9 mouse cellular contexts compared by ENCODE assay signal in the genomic region with DNA sequence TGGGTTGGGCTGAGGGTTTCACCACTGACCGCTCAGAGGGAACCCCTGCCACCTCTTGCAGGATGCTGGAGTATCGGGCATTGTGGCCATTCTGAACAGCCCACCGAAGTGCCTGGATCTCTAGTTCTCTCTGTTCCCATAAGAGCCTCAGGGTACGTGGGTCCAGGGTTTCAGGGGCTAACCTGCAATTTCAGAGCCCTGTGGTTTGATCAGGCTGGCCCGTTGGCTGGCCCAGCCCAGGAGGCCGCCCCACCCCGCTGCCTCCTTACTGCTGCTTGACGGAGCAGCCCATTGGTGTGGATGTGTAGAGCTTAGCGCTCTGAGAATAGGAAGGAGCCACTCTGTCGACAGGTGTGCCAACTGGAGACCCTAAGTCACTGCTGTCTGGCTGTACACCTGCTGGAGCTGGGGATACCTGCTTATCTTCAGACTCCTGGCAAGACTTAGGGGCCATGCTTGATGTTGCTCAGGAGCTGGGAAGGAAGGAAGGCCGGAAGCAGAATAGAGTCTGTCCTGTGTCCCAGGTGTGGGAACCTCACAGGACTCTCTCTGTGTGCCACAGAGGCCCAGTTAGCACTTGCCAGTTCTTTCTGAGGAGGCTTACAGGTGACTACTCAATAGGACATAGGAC. TPM values are rescaled to one million over a fixed set of nuclear protein-coding genes. Genes with fewer than 3 reads are reported as not detected.
DNase-seq lines count a peak whose midpoint lies in the region; ATAC-seq and TF ChIP-seq lines count a peak whose summit lies in the region.
"Had no signal": no experiment of that assay in that cellular context is flagged by ENCODE, and none has a peak within 500 bp of the region (broad histone marks: within the 10 kb centered on the region; RNA-seq: fewer than 3 reads in every experiment).

A gene (minus strand): TSS at position 476 of the 631 bp plus-strand sequence.

- H3K4me2 ChIP-seq in heart, embryonic 11.5 days = peak within 1 kb of the TSS; percentile 95
- H3K4me2 ChIP-seq in hindbrain, embryonic 13.5 days = peak within 1 kb of the TSS; percentile 92
- peak within 1 kb of the TSS; percentile 97 for H3K4me2 ChIP-seq in midbrain, embryonic 12.5 days (replicated peaks)

- H3K4me1 ChIP-seq in heart, embryonic 11.5 days (ENCODE audit: control insufficient read depth, insufficient read depth, low read length) = peaks cover 20% of the 10 kb centered on the region
- H3K4me1 ChIP-seq in ES-E14 (ENCODE audit: control insufficient read depth in 2 of 2, insufficient read depth in 2 of 2, low read length in 2 of 2, poor library complexity in 1 of 2) = peaks cover 3 to 35% of the 10 kb centered on the region in 2 experiments; a peak in 3 of 4 replicates
- H3K4me1 ChIP-seq in hindbrain, embryonic 13.5 days (replicated peaks) = peaks cover 27% of the 10 kb centered on the region
- peaks cover 25% of the 10 kb centered on the region for H3K4me1 ChIP-seq in midbrain, embryonic 12.5 days

- H3K4me3 ChIP-seq in heart, embryonic 11.5 days (ENCODE audit: low read depth, low read length) = peak within 1 kb of the TSS; percentile 76
- H3K4me3 ChIP-seq in ES-E14 (ENCODE audit: insufficient read depth in 1 of 2, low read depth in 1 of 2, low read length in 2 of 2, poor library complexity in 1 of 2, severe bottlenecking in 1 of 2) = peak within 1 kb of the TSS; percentile 70 to 99
- H3K4me3 ChIP-seq in hindbrain, embryonic 13.5 days = peak within 1 kb of the TSS; percentile 74
- peak within 1 kb of the TSS; percentile 62 for H3K4me3 ChIP-seq in midbrain, embryonic 12.5 days
- H3K4me3 ChIP-seq in layer of hippocampus, adult 2 months = no peak within 1 kb of the TSS

- intact Hi-C loops in heart, postnatal 10 days (cut with DNase I) = no loop called here

- no peak for ATAC-seq in heart, embryonic 11.5 days (replicated peaks; ENCODE audit: insufficient number of reproducible peaks, low FRiP score, low TSS enrichment)
- no peak for ATAC-seq in hindbrain, embryonic 13.5 days (ENCODE audit: low FRiP score)
- no peak for ATAC-seq in midbrain, embryonic 12.5 days (ENCODE audit: low FRiP score, low read depth)

- peak within 1 kb of the TSS; percentile 70 for H3K27ac ChIP-seq in heart, embryonic 11.5 days (ENCODE audit: low read depth, low read length)
- peak within 1 kb of the TSS; percentile 95 for H3K27ac ChIP-seq in ES-E14 (ENCODE audit: insufficient read depth, low read depth, low read length, poor library complexity, severe bottlenecking)
- peak within 1 kb of the TSS; percentile 90 for H3K27ac ChIP-seq in hindbrain, embryonic 13.5 days
- H3K27ac ChIP-seq in midbrain, embryonic 12.5 days (replicated peaks) = peak within 1 kb of the TSS; percentile 94
- no peak within 1 kb of the TSS for H3K27ac ChIP-seq in layer of hippocampus, adult 2 months

- H3K9me3 ChIP-seq in heart, embryonic 11.5 days (replicated peaks; ENCODE audit: control insufficient read depth, low read length) = no peaks in the 10 kb centered on the region
- H3K9me3 ChIP-seq in ES-E14 (ENCODE audit: control insufficient read depth, insufficient read depth, low read depth, low read length) = no peaks in the 10 kb centered on the region
- no peaks in the 10 kb centered on the region for H3K9me3 ChIP-seq in hindbrain, embryonic 13.5 days
- H3K9me3 ChIP-seq in midbrain, embryonic 12.5 days = no peaks in the 10 kb centered on the region

- H3K36me3 ChIP-seq in heart, embryonic 11.5 days (ENCODE audit: control insufficient read depth, insufficient read depth, low read length) = no peaks in the 10 kb centered on the region
- H3K36me3 ChIP-seq in ES-E14 (ENCODE audit: control insufficient read depth, insufficient read depth, low read length, poor library complexity, severe bottlenecking) = peaks cover 17% of the 10 kb centered on the region; the same call in 1 of the 2 replicates
- peaks cover 14% of the 10 kb centered on the region; the same call in 1 of the 2 replicates for H3K36me3 ChIP-seq in hindbrain, embryonic 13.5 days
- peaks cover 16% of the 10 kb centered on the region for H3K36me3 ChIP-seq in midbrain, embryonic 12.5 days

- peak within 1 kb of the TSS; percentile 80 for H3K9ac ChIP-seq in heart, embryonic 11.5 days (ENCODE audit: low read depth, low read length)
- H3K9ac ChIP-seq in ES-E14 (ENCODE audit: insufficient read depth, low read depth, low read length, poor library complexity, severe bottlenecking) = peak within 1 kb of the TSS; percentile 75
- peak within 1 kb of the TSS; percentile 74 for H3K9ac ChIP-seq in hindbrain, embryonic 13.5 days
- H3K9ac ChIP-seq in midbrain, embryonic 12.5 days (replicated peaks) = peak within 1 kb of the TSS; percentile 79

- 89% methylated on average over 11 of the region's 11 CpGs for WGBS in heart, embryonic 11.5 days (ENCODE audit: insufficient replicate concordance)
- 94% methylated on average over 11 of the region's 11 CpGs for WGBS in hindbrain, embryonic 13.5 days
- WGBS in midbrain, embryonic 12.5 days = 89% methylated on average over 11 of the region's 11 CpGs

- no peak for DNase-seq in heart, postnatal 10 days
- no peak for DNase-seq in ES-E14 (ENCODE audit: low read depth, low spot score)
- DNase-seq in layer of hippocampus, adult 2 months (ENCODE audit: low spot score in 2 of 2) = no peak
- DNase-seq in right cerebral cortex, postnatal 10 days (ENCODE audit: low spot score in 2 of 2) = no peak
- DNase-seq in left cerebral cortex, adult 8-10 months (ENCODE audit: low spot score in 2 of 2) = no peak
- DNase-seq: gastrocnemius, postnatal 25 days had no signal

- no peaks in the 10 kb centered on the region for H3K27me3 ChIP-seq in heart, embryonic 11.5 days (ENCODE audit: control insufficient read depth, insufficient read depth, low read length)
- no peaks in the 10 kb centered on the region for H3K27me3 ChIP-seq in hindbrain, embryonic 13.5 days
- H3K27me3 ChIP-seq in midbrain, embryonic 12.5 days = no peaks in the 10 kb centered on the region

- TF ChIP-seq CTCF in layer of hippocampus, adult 2 months (conservative IDR thresholded peaks at IDR 0.05) = no peak

- in situ Hi-C loops in ES-E14 (cut with MboI; ENCODE audit: low sequenced_read_pairs in 2 of 2, unreplicated experiment in 2 of 2) = no loop called here

TF ChIP-seq in ES-E14, 5 proteins besides CTCF, POLR2A, EP300 and RAD21:
- no peak for TF ChIP-seq ZC3H11A (IDR thresholded peaks at IDR 0.05; ENCODE audit: borderline replicate concordance, low read depth, low read length)
- no peak for TF ChIP-seq MAFK (IDR thresholded peaks at IDR 0.05; ENCODE audit: insufficient read depth, low read depth, low read length)
- TF ChIP-seq ZNF384 (IDR thresholded peaks at IDR 0.05; ENCODE audit: low read depth, low read length) = no peak
- TF ChIP-seq HCFC1 (IDR thresholded peaks at IDR 0.05; ENCODE audit: borderline replicate concordance, insufficient read depth, low read length) = no peak
- TF ChIP-seq CHD2 (IDR thresholded peaks at IDR 0.05; ENCODE audit: low read depth, low read length) = no peak

RNA-seq across cellular contexts. Expression of the gene that starts here (rescaled TPM):
- polyA plus RNA-seq in heart, embryonic 11.5 days (2014; fragmentation: Nextera tagmentation; extraction: Ambion mirVana) = 0.46 and 0.99 TPM in 2 replicates
- total RNA-seq in heart, postnatal 10 days (2021) = not detected
- total RNA-seq in ES-E14 (2012; rRNA removed) = 4.0 and 6.4 TPM in 2 replicates
- 1.2 and 1.8 TPM in 2 replicates for polyA plus RNA-seq in hindbrain, embryonic 13.5 days (2015; fragmentation: Nextera tagmentation; extraction: Ambion mirVana)
- polyA plus RNA-seq in midbrain, embryonic 12.5 days (2016; fragmentation: Nextera tagmentation; extraction: Ambion mirVana) = 3.7 and 3.8 TPM in 2 replicates
- not detected for total RNA-seq in layer of hippocampus, adult 2 months (2021)
- total RNA-seq in left cerebral cortex, adult 8-10 months (2022) = under 1 TPM in 2 of 4 experiments, not detected in 2; 0.17 to 0.25 TPM
- total RNA-seq: gastrocnemius, postnatal 25 days had no signal
